Mouse (Mus musculus): ENCODE data around the gene Ppef2. TPM values are rescaled to one million over a fixed set of nuclear protein-coding genes. Genes with fewer than 3 reads are reported as not detected.

Gene Ppef2
- polyA plus RNA-seq, 1 experiment from 2014 or later, result 0.68 TPM

Other genes with a start within 250 kb of the Ppef2 start
- 3.0 and 3.9 TPM in 2 replicates for gene Cdkl2, start 212.4 kb downstream of the Ppef2 start, polyA plus RNA-seq (2015; fragmentation: Nextera tagmentation; extraction: Ambion mirVana)
- gene G3bp2, start 172.6 kb downstream of the Ppef2 start, polyA plus RNA-seq (2015; fragmentation: Nextera tagmentation; extraction: Ambion mirVana), result 159 and 163 TPM in 2 replicates
- gene Uso1, start 118.3 kb downstream of the Ppef2 start, polyA plus RNA-seq (2015; fragmentation: Nextera tagmentation; extraction: Ambion mirVana), result 46.0 and 49.4 TPM in 2 replicates
- gene U90926, start 40.9 kb downstream of the Ppef2 start, polyA plus RNA-seq (2015; fragmentation: Nextera tagmentation; extraction: Ambion mirVana), result not detected in 2 replicates
- 18.4 and 19.9 TPM in 2 replicates for gene Naaa, start 21.9 kb upstream of the Ppef2 start, polyA plus RNA-seq (2015; fragmentation: Nextera tagmentation; extraction: Ambion mirVana)
- gene Sdad1, start 54.2 kb upstream of the Ppef2 start, polyA plus RNA-seq (2015; fragmentation: Nextera tagmentation; extraction: Ambion mirVana), result 39.2 and 41.9 TPM in 2 replicates
- not detected in 2 replicates for gene Cxcl9, start 71.8 kb upstream of the Ppef2 start, polyA plus RNA-seq (2015; fragmentation: Nextera tagmentation; extraction: Ambion mirVana)
- gene Art3, start 75.5 kb upstream of the Ppef2 start, polyA plus RNA-seq (2015; fragmentation: Nextera tagmentation; extraction: Ambion mirVana), result 3.5 and 4.0 TPM in 2 replicates
- gene Cxcl10, start 92.6 kb upstream of the Ppef2 start, polyA plus RNA-seq (2015; fragmentation: Nextera tagmentation; extraction: Ambion mirVana), result 1.3 and 2.0 TPM in 2 replicates
- gene Nup54, start 178.9 kb upstream of the Ppef2 start, polyA plus RNA-seq (2015; fragmentation: Nextera tagmentation; extraction: Ambion mirVana), result 42.8 and 43.5 TPM in 2 replicates